ENCODE assay signal across 19 mouse cellular contexts in the genomic region with DNA sequence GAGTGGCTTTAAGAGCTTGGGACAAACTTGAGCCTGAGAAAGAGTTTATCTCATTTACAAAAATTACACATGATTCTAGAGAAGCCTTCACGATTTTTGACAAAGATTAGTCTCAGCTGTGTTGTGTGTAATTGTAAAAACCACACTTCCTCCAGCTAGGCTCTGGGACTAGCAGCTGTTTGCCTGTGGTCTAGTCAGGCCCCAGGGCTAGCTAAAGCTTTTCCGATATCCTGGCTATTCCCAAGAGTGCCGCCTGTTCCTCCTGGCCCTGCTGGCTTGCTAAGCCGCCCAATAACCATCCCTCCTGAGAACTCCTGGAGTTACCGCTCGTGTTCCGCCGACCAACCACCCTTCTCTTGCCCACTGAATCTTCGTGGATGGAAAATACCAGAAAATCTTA. TPM values are rescaled to one million over a fixed set of nuclear protein-coding genes. Genes with fewer than 3 reads are reported as not detected.
A peak's percentile ranks its signal among the peaks of the same experiment; 100 is the strongest.
DNase-seq lines count a peak whose midpoint lies in the region; ATAC-seq and TF ChIP-seq lines count a peak whose summit lies in the region.
"Had no signal": no experiment of that assay in that cellular context is flagged by ENCODE, and none has a peak within 500 bp of the region (broad histone marks: within the 10 kb centered on the region; RNA-seq: fewer than 3 reads in every experiment).

No protein-coding gene starts in this region.

- DNase-seq in limb, embryonic 14.5 days (ENCODE audit: low spot score) = no peak
- DNase-seq in limb, embryonic 10.5 days (ENCODE audit: low spot score) = no peak
- peak; percentile 16 for DNase-seq in CH12.LX (ENCODE audit: extremely low read depth)
- no peak for DNase-seq in adrenal gland, postnatal 4 days (ENCODE audit: low spot score in 2 of 2)
- DNase-seq in kidney, adult 2 months = no peak
- DNase-seq: adrenal gland, adult 2 months; adrenal gland, postnatal 10 days; adrenal gland, postnatal 25 days; cerebellum, adult 11-12 months; cerebellum, adult 2 months; cerebellum, adult 9-10 months; cerebellum, postnatal 10 days; cerebellum, postnatal 25 days; forebrain, postnatal 0 days had no signal

- TF ChIP-seq EP300 in CH12.LX (IDR thresholded peaks at IDR 0.05; ENCODE audit: low read length) = 0 out of 2 replicates have a peak, but pooled peaks have one; percentile 34

- ATAC-seq in limb, embryonic 14.5 days (ENCODE audit: low FRiP score, low read depth) = no peak
- ATAC-seq: CD4-positive, CD25-positive, alpha-beta regulatory T cell, adult 4 months; forebrain, embryonic 13.5 days; forebrain, embryonic 15.5 days; forebrain, postnatal 0 days had no signal

- dilution Hi-C loops in CH12.LX (cut with MboI; ENCODE audit: extremely low pct_ligation_motif_present, extremely low pct_unique_long_range_greater_than_20kb, low sequenced_read_pairs) = no loop called here

- no peak overlapping the region for H3K27ac ChIP-seq in limb, embryonic 14.5 days (replicated peaks; ENCODE audit: low read depth, low read length)
- H3K27ac ChIP-seq in limb, embryonic 10.5 days = no peak overlapping the region
- H3K27ac ChIP-seq in CH12.LX (ENCODE audit: insufficient read depth, low read depth) = no peak overlapping the region
- no peak overlapping the region for H3K27ac ChIP-seq in kidney, adult 2 months (ENCODE audit: insufficient read depth, low read depth, low read length)
- H3K27ac ChIP-seq: embryonic facial prominence, embryonic 10.5 days; embryonic facial prominence, embryonic 12.5 days; forebrain, embryonic 13.5 days; forebrain, embryonic 15.5 days had no signal

- H3K36me3 ChIP-seq in limb, embryonic 14.5 days (ENCODE audit: control insufficient read depth, insufficient read depth, low read length) = no peaks in the 10 kb centered on the region
- H3K36me3 ChIP-seq in limb, embryonic 10.5 days = no peaks in the 10 kb centered on the region
- no peaks in the 10 kb centered on the region for H3K36me3 ChIP-seq in CH12.LX (replicated peaks in 1 of 2; ENCODE audit: control insufficient read depth in 1 of 2, insufficient read depth in 1 of 2, low read length in 1 of 2)
- H3K36me3 ChIP-seq in kidney, adult 2 months (ENCODE audit: control insufficient read depth, insufficient read depth, low read length) = no peaks in the 10 kb centered on the region
- H3K36me3 ChIP-seq: embryonic facial prominence, embryonic 10.5 days; embryonic facial prominence, embryonic 12.5 days; forebrain, embryonic 15.5 days had no signal

- H3K4me3 ChIP-seq in limb, embryonic 14.5 days (replicated peaks; ENCODE audit: low read length) = no peak overlapping the region
- no peak overlapping the region for H3K4me3 ChIP-seq in limb, embryonic 10.5 days
- H3K4me3 ChIP-seq in CH12.LX (replicated peaks in 1 of 3; ENCODE audit: low read depth in 2 of 3, low read length in 2 of 3, poor library complexity in 1 of 3) = no peak overlapping the region
- H3K4me3 ChIP-seq in kidney, adult 2 months (ENCODE audit: insufficient read depth, low read depth, low read length) = no peak overlapping the region
- H3K4me3 ChIP-seq: embryonic facial prominence, embryonic 10.5 days; embryonic facial prominence, embryonic 12.5 days; forebrain, embryonic 13.5 days; forebrain, embryonic 15.5 days had no signal

- TF ChIP-seq RAD21 in CH12.LX (IDR thresholded peaks at IDR 0.05; ENCODE audit: low read depth, low read length) = no peak

- WGBS in limb, embryonic 14.5 days = 63% methylated on average over 9 of the region's 9 CpGs
- 78% methylated on average over 9 of the region's 9 CpGs for WGBS in limb, embryonic 10.5 days
- WGBS in kidney, adult 2 months = 89% methylated on average over 9 of the region's 9 CpGs

- no peak for TF ChIP-seq POLR2A in limb, embryonic 14.5 days (IDR thresholded peaks at IDR 0.05; ENCODE audit: borderline replicate concordance, extremely low read depth, insufficient read depth, insufficient read length)
- TF ChIP-seq POLR2A in CH12.LX (IDR thresholded peaks at IDR 0.05; ENCODE audit: low read depth, low read length) = no peak
- TF ChIP-seq POLR2A in kidney, adult 2 months (IDR thresholded peaks at IDR 0.05; ENCODE audit: low read depth, low read length) = no peak

- no peaks in the 10 kb centered on the region for H3K9me3 ChIP-seq in limb, embryonic 14.5 days (ENCODE audit: control insufficient read depth, low read length)
- H3K9me3 ChIP-seq in limb, embryonic 10.5 days (replicated peaks) = no peaks in the 10 kb centered on the region
- H3K9me3 ChIP-seq in CH12.LX (replicated peaks; ENCODE audit: low read length) = peaks cover 4% of the 10 kb centered on the region
- H3K9me3 ChIP-seq: embryonic facial prominence, embryonic 10.5 days; embryonic facial prominence, embryonic 12.5 days; forebrain, embryonic 13.5 days; forebrain, embryonic 15.5 days had no signal

- no peak for TF ChIP-seq CTCF in CH12.LX (conservative IDR thresholded peaks at IDR 0.05 in 1 of 2, IDR thresholded peaks at IDR 0.05 in 1 of 2; ENCODE audit: low read depth in 2 of 2, low read length in 2 of 2)
- no peak for TF ChIP-seq CTCF in kidney, adult 2 months (conservative IDR thresholded peaks at IDR 0.05; ENCODE audit: insufficient read depth, insufficient read length, low read depth, low read length)

- no peaks in the 10 kb centered on the region for H3K27me3 ChIP-seq in limb, embryonic 14.5 days (ENCODE audit: control insufficient read depth, insufficient read depth, low read length)
- no peaks in the 10 kb centered on the region for H3K27me3 ChIP-seq in limb, embryonic 10.5 days (ENCODE audit: low read depth, poor library complexity, severe bottlenecking)
- no peaks in the 10 kb centered on the region for H3K27me3 ChIP-seq in CH12.LX (replicated peaks)
- H3K27me3 ChIP-seq in kidney, adult 2 months (replicated peaks; ENCODE audit: control insufficient read depth, insufficient read depth, low read length) = no peaks in the 10 kb centered on the region
- H3K27me3 ChIP-seq: embryonic facial prominence, embryonic 12.5 days; forebrain, embryonic 13.5 days; forebrain, embryonic 15.5 days had no signal

- no peak overlapping the region for H3K4me2 ChIP-seq in limb, embryonic 14.5 days (replicated peaks; ENCODE audit: low read depth, low read length, severe bottlenecking)
- no peak overlapping the region for H3K4me2 ChIP-seq in CH12.LX (ENCODE audit: insufficient read depth, low read depth, poor library complexity, severe bottlenecking)
- H3K4me2 ChIP-seq: embryonic facial prominence, embryonic 12.5 days; forebrain, embryonic 13.5 days; forebrain, embryonic 15.5 days had no signal

- peaks cover 7% of the 10 kb centered on the region for H3K4me1 ChIP-seq in limb, embryonic 14.5 days (ENCODE audit: control insufficient read depth, insufficient read depth, low read length)
- peaks cover 10% of the 10 kb centered on the region for H3K4me1 ChIP-seq in limb, embryonic 10.5 days
- H3K4me1 ChIP-seq in CH12.LX (ENCODE audit: control insufficient read depth in 1 of 2, insufficient read depth in 2 of 2) = peaks cover 0 to 18% of the 10 kb centered on the region in 2 experiments; a peak in 2 of 4 replicates
- H3K4me1 ChIP-seq in kidney, adult 2 months (ENCODE audit: control insufficient read depth, insufficient read depth, low read length) = peaks cover 8% of the 10 kb centered on the region; the same call in 1 of the 2 replicates

- in situ Hi-C loops in CH12.LX (cut with MboI; ENCODE audit: low pct_ligation_motif_present, low pct_unique_long_range_greater_than_20kb, low sequenced_read_pairs) = no loop called here

- H3K9ac ChIP-seq in limb, embryonic 14.5 days (ENCODE audit: low read depth, low read length, severe bottlenecking) = peak overlapping the region; percentile 7; the same call in 1 of the 2 replicates
- H3K9ac ChIP-seq in CH12.LX (ENCODE audit: insufficient read depth, low read depth) = no peak overlapping the region
- H3K9ac ChIP-seq: embryonic facial prominence, embryonic 12.5 days; forebrain, embryonic 13.5 days; forebrain, embryonic 15.5 days; forebrain, postnatal 0 days had no signal

- H3K79me2 ChIP-seq in CH12.LX (replicated peaks; ENCODE audit: control insufficient read depth, extremely low read depth, insufficient read depth, poor library complexity, severe bottlenecking) = no peaks in the 10 kb centered on the region

RNA-seq across cellular contexts. Expression of a gene that starts 5.2 kb away (rescaled TPM):
- 59.8 and 88.7 TPM in 2 replicates for polyA plus RNA-seq in limb, embryonic 14.5 days (2012; rRNA removed)
- 54.8 and 57.2 TPM in 2 replicates for polyA plus RNA-seq in limb, embryonic 14.5 days (2014; fragmentation: Nextera tagmentation; extraction: Ambion mirVana)
- polyA plus RNA-seq in limb, embryonic 10.5 days (2016; fragmentation: Nextera tagmentation; extraction: Ambion mirVana) = 31.5 and 39.6 TPM in 2 replicates
- total RNA-seq in CH12.LX (2012; rRNA removed) (21.0 and 22.1 TPM in 2 replicates), CH12.LX (2014; rRNA removed) (11.1 and 12.1 TPM in 2 replicates)
- polyA plus RNA-seq in CH12.LX (2012; ENCODE audit: insufficient read length, low read depth) = 43.8 and 51.9 TPM in 2 replicates
- 10 to 100 TPM; 71.0 to 73.6 TPM for total RNA-seq in adrenal gland, postnatal 4 days (2021)
- polyA plus RNA-seq in kidney, adult 2 months (2012; rRNA removed) = 58.2 and 59.9 TPM in 2 replicates

RNA-seq across cellular contexts. Expression of a gene that starts 22.1 kb away (rescaled TPM):
- 115 and 127 TPM in 2 replicates for polyA plus RNA-seq in limb, embryonic 14.5 days (2012; rRNA removed)
- polyA plus RNA-seq in limb, embryonic 14.5 days (2014; fragmentation: Nextera tagmentation; extraction: Ambion mirVana) = 27.4 and 34.6 TPM in 2 replicates
- 51.5 and 59.3 TPM in 2 replicates for polyA plus RNA-seq in limb, embryonic 10.5 days (2016; fragmentation: Nextera tagmentation; extraction: Ambion mirVana)
- 44.9 and 46.5 TPM in 2 replicates for total RNA-seq in CH12.LX (2012; rRNA removed)
- total RNA-seq in CH12.LX (2014; rRNA removed) = 75.4 and 106 TPM in 2 replicates
- polyA plus RNA-seq in CH12.LX (2012; ENCODE audit: insufficient read length, low read depth) = 50.1 and 62.8 TPM in 2 replicates
- 10 to 100 TPM; 69.0 to 83.1 TPM for total RNA-seq in adrenal gland, postnatal 4 days (2021)
- polyA plus RNA-seq in kidney, adult 2 months (2012; rRNA removed) = 60.3 and 67.4 TPM in 2 replicates

RNA-seq across cellular contexts. Expression of a gene that starts 30.4 kb away (rescaled TPM):
- polyA plus RNA-seq in limb, embryonic 14.5 days (2012; rRNA removed) = 101 and 103 TPM in 2 replicates
- polyA plus RNA-seq in limb, embryonic 14.5 days (2014; fragmentation: Nextera tagmentation; extraction: Ambion mirVana) = 95.5 and 107 TPM in 2 replicates
- 197 and 205 TPM in 2 replicates for polyA plus RNA-seq in limb, embryonic 10.5 days (2016; fragmentation: Nextera tagmentation; extraction: Ambion mirVana)
- total RNA-seq in CH12.LX (2012; rRNA removed) (124 and 164 TPM in 2 replicates), CH12.LX (2014; rRNA removed) (51.3 and 54.2 TPM in 2 replicates)
- 75.4 and 79.0 TPM in 2 replicates for polyA plus RNA-seq in CH12.LX (2012; ENCODE audit: insufficient read length, low read depth)
- 100 to 1,000 TPM; 109 to 110 TPM for total RNA-seq in adrenal gland, postnatal 4 days (2021)
- 55.1 and 62.3 TPM in 2 replicates for polyA plus RNA-seq in kidney, adult 2 months (2012; rRNA removed)

RNA-seq across cellular contexts. Expression of a gene that starts 31.4 kb away (rescaled TPM):
- 62.5 and 86.0 TPM in 2 replicates for polyA plus RNA-seq in limb, embryonic 14.5 days (2012; rRNA removed)
- 27.9 and 29.1 TPM in 2 replicates for polyA plus RNA-seq in limb, embryonic 14.5 days (2014; fragmentation: Nextera tagmentation; extraction: Ambion mirVana)
- polyA plus RNA-seq in limb, embryonic 10.5 days (2016; fragmentation: Nextera tagmentation; extraction: Ambion mirVana) = 35.9 and 38.6 TPM in 2 replicates
- total RNA-seq in CH12.LX (2012; rRNA removed) = 48.9 and 51.1 TPM in 2 replicates
- 17.6 and 18.8 TPM in 2 replicates for total RNA-seq in CH12.LX (2014; rRNA removed)
- 47.6 and 54.6 TPM in 2 replicates for polyA plus RNA-seq in CH12.LX (2012; ENCODE audit: insufficient read length, low read depth)
- 10 to 100 TPM; 85.0 to 90.1 TPM for total RNA-seq in adrenal gland, postnatal 4 days (2021)
- polyA plus RNA-seq in kidney, adult 2 months (2012; rRNA removed) = 35.4 and 36.9 TPM in 2 replicates

RNA-seq across cellular contexts. Expression of a gene that starts 56.4 kb away (rescaled TPM):
- 30.1 and 38.9 TPM in 2 replicates for polyA plus RNA-seq in limb, embryonic 14.5 days (2012; rRNA removed)
- polyA plus RNA-seq in limb, embryonic 14.5 days (2014; fragmentation: Nextera tagmentation; extraction: Ambion mirVana) = 19.0 and 20.7 TPM in 2 replicates
- 35.3 and 42.2 TPM in 2 replicates for polyA plus RNA-seq in limb, embryonic 10.5 days (2016; fragmentation: Nextera tagmentation; extraction: Ambion mirVana)
- total RNA-seq in CH12.LX (2012; rRNA removed) (16.0 and 17.6 TPM in 2 replicates), CH12.LX (2014; rRNA removed) (4.8 and 6.0 TPM in 2 replicates)
- 13.5 and 14.2 TPM in 2 replicates for polyA plus RNA-seq in CH12.LX (2012; ENCODE audit: insufficient read length, low read depth)
- 10 to 100 TPM; 56.9 to 57.4 TPM for total RNA-seq in adrenal gland, postnatal 4 days (2021)
- 72.2 and 83.9 TPM in 2 replicates for polyA plus RNA-seq in kidney, adult 2 months (2012; rRNA removed)
